Mouse (Mus musculus): ENCODE data around the gene Fam172a. TPM values are rescaled to one million over a fixed set of nuclear protein-coding genes. Genes with fewer than 3 reads are reported as not detected.

Fam172a gene
- total and polyA plus RNA-seq, 3 experiments: 3.0 to 9.4 (median 8.5) TPM

DNA sequence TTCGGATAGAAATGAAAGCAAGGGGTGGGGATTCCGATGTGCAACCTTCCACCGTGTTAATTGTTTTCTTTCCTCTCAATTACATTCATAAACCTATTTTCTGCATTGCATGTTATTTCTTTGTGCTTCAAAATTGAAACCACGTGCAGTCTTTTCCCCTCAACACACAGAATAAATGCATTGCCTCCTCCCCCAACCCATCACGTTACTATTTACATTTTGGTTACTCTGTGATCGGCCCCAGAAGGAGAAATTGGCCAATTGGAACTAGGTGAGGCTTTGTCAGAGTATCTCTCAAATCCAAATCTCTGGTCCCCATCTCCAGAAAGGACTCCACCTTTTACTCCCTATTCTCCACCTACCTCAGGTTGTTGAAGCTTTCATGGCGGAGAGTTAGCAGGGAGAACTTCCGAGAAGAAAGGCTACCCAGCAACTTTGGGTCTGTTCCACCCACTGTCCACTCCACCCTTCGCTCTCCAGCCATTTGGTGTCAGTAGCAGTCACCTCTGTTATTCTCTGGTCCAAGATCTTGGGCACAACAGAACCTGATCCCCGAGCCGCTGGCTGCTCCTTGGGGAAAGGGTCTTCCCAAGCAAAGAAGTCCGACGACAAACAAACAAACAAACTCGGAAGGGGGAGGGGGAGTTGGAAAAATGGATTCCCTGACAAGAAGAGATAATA is 483.1 kb downstream of the Fam172a start:
- no peak overlapping the region for H3K9ac ChIP-seq (ENCODE audit: low read depth, low read length)
- 28% methylated on average over 14 of the region's 14 CpGs for WGBS
- intact Hi-C loops (cut with DNase I): loop anchor here (5.0 to 10.0 kb wide), 2 partner anchors 203 to 1140 kb away; no protein-coding TSS in a partner anchor
- H3K27me3 ChIP-seq (ENCODE audit: control insufficient read depth, insufficient read depth, low read length): peaks cover 15% of the 10 kb centered on the region
- H3K4me3 ChIP-seq: no peak overlapping the region
- H3K27ac ChIP-seq: no peak overlapping the region
- no peak for DNase-seq
- TF ChIP-seq POLR2A (IDR thresholded peaks at IDR 0.05; ENCODE audit: insufficient read depth, low read depth, low read length) (no peak), EP300 (IDR thresholded peaks at IDR 0.05; ENCODE audit: insufficient read depth, low read depth, low read length) (no peak), CTCF (IDR thresholded peaks at IDR 0.05) (no peak)
- H3K79me2 ChIP-seq (replicated peaks; ENCODE audit: control insufficient read depth, insufficient read depth, low read length): no peaks in the 10 kb centered on the region
- H3K36me3 ChIP-seq (ENCODE audit: control insufficient read depth, insufficient read depth, low read length): no peaks in the 10 kb centered on the region
- no peaks in the 10 kb centered on the region; the same call in 1 of the 2 replicates for H3K4me1 ChIP-seq (ENCODE audit: control insufficient read depth, insufficient read depth, low read length)

GRCm38 (mm10) chr13:78186340-78186946 is 484.6 kb downstream of the Fam172a start:
- Histone ChIP-seq H3K27ac (no peak overlapping the region), H3K4me3 (no peak overlapping the region), H3K9ac (ENCODE audit: low read depth, low read length) (no peak overlapping the region), H3K36me3 (ENCODE audit: control insufficient read depth, insufficient read depth, low read length) (no peaks in the 10 kb centered on the region), H3K79me2 (replicated peaks; ENCODE audit: control insufficient read depth, insufficient read depth, low read length) (no peaks in the 10 kb centered on the region), H3K27me3 (ENCODE audit: control insufficient read depth, insufficient read depth, low read length) (peaks cover 13% of the 10 kb centered on the region), H3K4me1 (ENCODE audit: control insufficient read depth, insufficient read depth, low read length) (no peaks in the 10 kb centered on the region)
- peak in 1 of 2 experiments; percentile 41 for DNase-seq
- intact Hi-C loops (cut with DNase I): loop anchor here (10.0 kb wide), 1 partner anchor 1142 kb away; no protein-coding TSS in a partner anchor
- TF ChIP-seq EP300 (IDR thresholded peaks at IDR 0.05; ENCODE audit: insufficient read depth, low read depth, low read length): no peak
- peak; percentile 66 for TF ChIP-seq CTCF (IDR thresholded peaks at IDR 0.05)
- WGBS: 39% methylated on average over 12 of the region's 12 CpGs

DNA sequence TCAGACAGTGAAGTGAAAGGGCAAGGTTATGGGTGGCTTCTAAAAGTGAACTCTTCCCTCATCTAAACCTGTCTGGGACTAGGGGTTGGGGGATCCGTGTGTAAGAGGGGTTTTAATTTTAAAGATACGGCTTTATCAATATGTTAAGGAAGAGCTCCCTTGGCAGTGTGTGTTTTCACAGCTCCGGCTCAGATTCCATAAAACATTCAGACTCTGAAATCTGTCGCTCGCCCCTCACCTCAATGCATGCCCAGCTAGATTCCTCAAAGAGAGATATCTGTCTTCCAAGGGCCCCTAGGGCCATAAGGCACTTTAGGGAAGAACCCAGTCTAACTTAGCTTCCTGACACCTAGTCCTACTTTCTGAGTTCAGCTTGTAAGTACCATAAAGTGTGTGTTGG is 486.0 kb downstream of the Fam172a start:
- DNase-seq: no peak
- 72% methylated on average over 5 of the region's 5 CpGs for WGBS
- Histone ChIP-seq H3K9ac (ENCODE audit: low read depth, low read length) (no peak overlapping the region), H3K79me2 (replicated peaks; ENCODE audit: control insufficient read depth, insufficient read depth, low read length) (no peaks in the 10 kb centered on the region), H3K36me3 (ENCODE audit: control insufficient read depth, insufficient read depth, low read length) (no peaks in the 10 kb centered on the region), H3K27ac (no peak overlapping the region), H3K4me1 (ENCODE audit: control insufficient read depth, insufficient read depth, low read length) (no peaks in the 10 kb centered on the region), H3K4me3 (no peak overlapping the region), H3K27me3 (ENCODE audit: control insufficient read depth, insufficient read depth, low read length) (peaks cover 6% of the 10 kb centered on the region)
- TF ChIP-seq POLR2A (IDR thresholded peaks at IDR 0.05; ENCODE audit: insufficient read depth, low read depth, low read length): no peak
- no peak for TF ChIP-seq CTCF (IDR thresholded peaks at IDR 0.05)
- TF ChIP-seq EP300 (IDR thresholded peaks at IDR 0.05; ENCODE audit: insufficient read depth, low read depth, low read length): no peak
- intact Hi-C loops (cut with DNase I): loop anchor here (10.0 kb wide), 1 partner anchor 1143 kb away; no protein-coding TSS in a partner anchor

- Histone ChIP-seq H3K9ac (ENCODE audit: low read depth, low read length) (no peak overlapping the region), H3K4me1 (ENCODE audit: control insufficient read depth, insufficient read depth, low read length) (no peaks in the 10 kb centered on the region), H3K27ac (no peak overlapping the region), H3K27me3 (ENCODE audit: control insufficient read depth, insufficient read depth, low read length) (peaks cover 5% of the 10 kb centered on the region), H3K79me2 (replicated peaks; ENCODE audit: control insufficient read depth, insufficient read depth, low read length) (no peaks in the 10 kb centered on the region), H3K36me3 (ENCODE audit: control insufficient read depth, insufficient read depth, low read length) (no peaks in the 10 kb centered on the region), H3K4me3 (no peak overlapping the region)
- WGBS: 64% methylated on average over 10 of the region's 10 CpGs
- TF ChIP-seq CTCF (IDR thresholded peaks at IDR 0.05): no peak
- TF ChIP-seq EP300 (IDR thresholded peaks at IDR 0.05; ENCODE audit: insufficient read depth, low read depth, low read length): no peak
- no peak for TF ChIP-seq POLR2A (IDR thresholded peaks at IDR 0.05; ENCODE audit: insufficient read depth, low read depth, low read length)
- intact Hi-C loops (cut with DNase I): loop anchor here (10.0 kb wide), 1 partner anchor 1145 kb away; no protein-coding TSS in a partner anchor
- DNase-seq: no peak
Observed at GRCm38 (mm10) chr13:78189586-78189985, 487.8 kb downstream of the Fam172a start.

DNA sequence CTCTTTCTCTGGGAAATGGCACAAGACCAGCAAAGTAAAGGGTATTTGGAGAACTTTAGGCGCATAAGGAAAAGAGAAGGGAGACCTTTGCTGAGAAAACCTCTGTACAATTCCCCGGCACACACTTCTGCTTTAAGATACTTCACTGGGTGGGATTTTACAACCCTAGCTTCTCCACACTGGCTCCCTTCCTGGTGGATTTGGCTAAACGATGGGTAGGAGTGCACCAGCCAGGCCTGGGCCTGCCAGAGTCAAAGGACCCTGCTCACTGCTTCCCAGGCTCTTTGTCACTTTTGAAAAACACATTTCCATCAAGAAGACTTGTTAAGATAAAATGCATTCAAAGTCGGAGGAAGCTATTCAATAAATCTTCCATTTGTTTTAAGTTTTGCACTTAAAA is 491.4 kb downstream of the Fam172a start:
- no peaks in the 10 kb centered on the region for H3K36me3 ChIP-seq (ENCODE audit: control insufficient read depth, insufficient read depth, low read length)
- 72% methylated on average over 4 of the region's 4 CpGs for WGBS
- no peak for TF ChIP-seq POLR2A (IDR thresholded peaks at IDR 0.05; ENCODE audit: insufficient read depth, low read depth, low read length)
- TF ChIP-seq EP300 (IDR thresholded peaks at IDR 0.05; ENCODE audit: insufficient read depth, low read depth, low read length): no peak
- no peak for TF ChIP-seq CTCF (IDR thresholded peaks at IDR 0.05)
- no peak for DNase-seq
- H3K4me3 ChIP-seq: no peak overlapping the region
- no peak overlapping the region for H3K9ac ChIP-seq (ENCODE audit: low read depth, low read length)
- no peak overlapping the region for H3K27ac ChIP-seq
- no peaks in the 10 kb centered on the region for H3K4me1 ChIP-seq (ENCODE audit: control insufficient read depth, insufficient read depth, low read length)
- no peaks in the 10 kb centered on the region for H3K79me2 ChIP-seq (replicated peaks; ENCODE audit: control insufficient read depth, insufficient read depth, low read length)
- intact Hi-C loops (cut with DNase I): loop anchor here (10.0 kb wide), 1 partner anchor 488 kb away; the partner anchor contains the start of gene Fam172a
- peaks cover 7% of the 10 kb centered on the region for H3K27me3 ChIP-seq (ENCODE audit: control insufficient read depth, insufficient read depth, low read length)

Measured in heart, adult 2 months (tissue).